Mouse (Mus musculus) limb, embryonic 14.5 days (tissue): ENCODE measurements around the gene Iqgap1. TPM values are rescaled to one million over a fixed set of nuclear protein-coding genes. Genes with fewer than 3 reads are reported as not detected.

Experiments used
- ATAC-seq: fragments of 200-750 bp; cut with Nextera tagmentation; 2 replicates; pipeline ENCODE4 v1.8.0; 2017; ENCODE audit warnings: low read depth, moderate number of reproducible peaks, moderate TSS enrichment; ENCODE audit not compliant: low FRiP score
- DNase-seq: peaks from one replicate; pipeline ENCODE4 v3.0.0-alpha.2; 2015; ENCODE audit warnings: low spot score
- H3K27ac ChIP-seq: fragments of 300-500 bp; sonication (generic); replicated peaks from 2 replicates; pipeline ENCODE4 v1.5.1; 2014; ENCODE audit warnings: low read depth, mild to moderate bottlenecking, low read length, moderate library complexity, mixed read lengths
- H3K27me3 ChIP-seq: fragments of 300-500 bp; sonication (generic); 2 replicates; pipeline ENCODE4 v1.6.1; 2014; ENCODE audit warnings: low read length, mixed read lengths; ENCODE audit not compliant: control insufficient read depth, insufficient read depth
- H3K36me3 ChIP-seq: fragments of 300-500 bp; sonication (generic); 2 replicates; pipeline ENCODE4 v1.6.1; 2014; ENCODE audit warnings: mild to moderate bottlenecking, low read length, moderate library complexity, mixed read lengths; ENCODE audit not compliant: control insufficient read depth, insufficient read depth
- H3K4me1 ChIP-seq: fragments of 300-500 bp; sonication (generic); 2 replicates; pipeline ENCODE4 v1.6.1; 2014; ENCODE audit warnings: antibody characterized with exemption, low read length, mixed read lengths; ENCODE audit not compliant: control insufficient read depth, insufficient read depth
- H3K4me2 ChIP-seq: fragments of 300-500 bp; sonication (generic); replicated peaks from 2 replicates; pipeline ENCODE4 v1.6.1; 2014; ENCODE audit warnings: low read depth, mild to moderate bottlenecking, low read length, moderate library complexity; ENCODE audit not compliant: severe bottlenecking
- H3K4me3 ChIP-seq: fragments of 300-500 bp; sonication (generic); replicated peaks from 2 replicates; pipeline ENCODE4 v1.5.1; 2014; ENCODE audit warnings: low read length
- H3K9ac ChIP-seq: fragments of 300-500 bp; sonication (generic); 2 replicates; pipeline ENCODE4 v1.6.1; 2014; ENCODE audit warnings: mild to moderate bottlenecking, low read depth, low read length, moderate library complexity; ENCODE audit not compliant: severe bottlenecking
- H3K9me3 ChIP-seq: fragments of 300-500 bp; sonication (generic); 2 replicates; pipeline ENCODE4 v1.6.1; 2016; ENCODE audit warnings: low read length; ENCODE audit not compliant: control insufficient read depth
- POLR2A ChIP-seq: fragments of 200-500 bp; IDR thresholded peaks from 2 replicates; pipeline ENCODE4 v1.8.0; 2012; ENCODE audit warnings: inconsistent platforms, mild to moderate bottlenecking, moderate library complexity, borderline replicate concordance; ENCODE audit not compliant: insufficient read depth, insufficient read length; ENCODE audit errors: extremely low read depth
- WGBS: fragments of 180-500 bp; shearing (Covaris S2); extraction: QIAGEN DNeasy Blood & Tissue Kit; methylation state at CpG from one replicate; pipeline ENCODE4 v1.1.7; 2014; 5-methylcytosine and 5-hydroxymethylcytosine counted together
- polyA plus RNA-seq, 2 experiments: library from polyadenylated mRNA; depleted of rRNA in 1 of 2; stranded (reverse) in 1 of 2; unstranded in 1 of 2; fragments of >200 nt; fragmentation: Nextera tagmentation in 1 of 2; extraction: Ambion mirVana in 1 of 2; gene quantifications; 2 replicates each; pipeline versions ENCODE4 v1.2.1 to v1.2.3; 2012 to 2014

The Iqgap1 gene
- polyA plus RNA-seq, 2 experiments, result 43.9 to 93.2 TPM

- no peak for TF ChIP-seq POLR2A
- Histone ChIP-seq H3K4me1 (no peaks in the 10 kb centered on the region), H3K36me3 (peaks cover 14% of the 10 kb centered on the region; the same call in 1 of the 2 replicates), H3K4me2 (no peak overlapping the region), H3K9ac (no peak overlapping the region), H3K9me3 (no peaks in the 10 kb centered on the region), H3K4me3 (no peak overlapping the region), H3K27ac (no peak overlapping the region), H3K27me3 (no peaks in the 10 kb centered on the region)
- DNase-seq, result no peak
- no peak for ATAC-seq
- 65% methylated on average over 3 of the region's 3 CpGs for WGBS
Observed at GRCm38 (mm10) chr7:80766072-80766471, 59.7 kb downstream of the Iqgap1 start.

GRCm38 (mm10) chr7:80763864-80764437, 61.8 kb downstream of the Iqgap1 start:
- H3K27ac ChIP-seq, result no peak overlapping the region
- no peak overlapping the region for H3K4me2 ChIP-seq
- H3K9ac ChIP-seq, result no peak overlapping the region
- 72% methylated on average over 7 of the region's 7 CpGs for WGBS
- TF ChIP-seq POLR2A, result no peak
- H3K4me1 ChIP-seq, result no peaks in the 10 kb centered on the region
- peaks cover 18% of the 10 kb centered on the region; the same call in 1 of the 2 replicates for H3K36me3 ChIP-seq
- no peak overlapping the region for H3K4me3 ChIP-seq
- ATAC-seq (no peak), DNase-seq (no peak)
- H3K9me3 ChIP-seq, result no peaks in the 10 kb centered on the region
- H3K27me3 ChIP-seq, result no peaks in the 10 kb centered on the region

DNA sequence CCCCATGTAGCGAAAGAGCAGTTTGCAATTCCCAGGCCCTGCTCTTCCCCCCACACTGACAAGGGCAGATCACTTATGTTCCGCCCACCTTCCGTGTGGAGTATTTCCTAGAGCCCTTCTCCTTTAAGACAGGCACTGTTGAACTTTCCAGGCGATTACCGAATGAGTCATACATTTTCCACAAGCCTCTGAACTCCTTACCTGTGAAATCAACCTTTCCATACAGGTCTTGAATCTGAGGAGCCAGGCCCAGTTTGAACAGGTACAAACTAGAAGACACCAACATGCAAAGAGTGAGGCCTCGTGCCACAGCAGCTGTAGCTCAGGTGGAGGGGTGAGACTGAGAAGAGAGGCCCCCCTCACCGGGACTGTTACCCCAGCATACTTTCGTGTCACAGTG, 63.5 kb downstream of the Iqgap1 start:
- no peak for DNase-seq

GRCm38 (mm10) chr7:80754086-80754485, 71.7 kb downstream of the Iqgap1 start:
- no peaks in the 10 kb centered on the region for H3K9me3 ChIP-seq
- H3K27me3 ChIP-seq, result no peaks in the 10 kb centered on the region
- H3K36me3 ChIP-seq, result peaks cover 63% of the 10 kb centered on the region
- H3K4me1 ChIP-seq, result no peaks in the 10 kb centered on the region; the same call in 1 of the 2 replicates
- WGBS, result 90% methylated on average over 2 of the region's 2 CpGs
- no peak overlapping the region for H3K4me2 ChIP-seq
- no peak overlapping the region; the same call in 1 of the 2 replicates for H3K27ac ChIP-seq
- ATAC-seq, result no peak
- no peak for DNase-seq
- TF ChIP-seq POLR2A, result no peak
- H3K4me3 ChIP-seq, result no peak overlapping the region
- H3K9ac ChIP-seq, result no peak overlapping the region

More for the DNA sequence above, 63.5 kb downstream of the Iqgap1 start:
- WGBS, result 66% methylated on average over 8 of the region's 8 CpGs
- Histone ChIP-seq H3K36me3 (peaks cover 25% of the 10 kb centered on the region), H3K4me1 (no peaks in the 10 kb centered on the region), H3K27me3 (no peaks in the 10 kb centered on the region), H3K4me3 (no peak overlapping the region), H3K9ac (no peak overlapping the region), H3K9me3 (no peaks in the 10 kb centered on the region), H3K4me2 (no peak overlapping the region), H3K27ac (no peak overlapping the region)
- TF ChIP-seq POLR2A, result no peak
- ATAC-seq, result no peak

DNA sequence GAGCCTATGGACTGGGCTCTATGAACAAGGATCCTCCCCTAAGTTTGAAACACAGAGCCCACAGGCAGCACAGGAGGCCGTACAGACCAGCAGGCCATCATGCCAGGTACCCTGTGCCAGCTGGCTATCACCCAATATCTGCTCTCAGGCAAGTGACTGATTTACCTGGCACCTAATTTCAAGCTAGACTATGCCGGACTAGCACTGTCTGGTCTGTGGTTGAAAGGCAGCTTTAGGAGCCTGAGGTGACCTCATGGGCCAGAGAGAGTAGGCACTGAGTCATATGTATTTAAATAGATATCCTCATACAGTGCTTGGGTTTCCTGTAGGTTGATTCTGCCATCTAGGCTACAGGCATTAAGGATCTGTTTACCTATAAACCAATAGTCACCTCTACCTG, 72.2 kb downstream of the Iqgap1 start:
- no peak overlapping the region for H3K4me2 ChIP-seq
- ATAC-seq, result no peak
- H3K9me3 ChIP-seq, result no peaks in the 10 kb centered on the region
- no peak overlapping the region; the same call in 1 of the 2 replicates for H3K27ac ChIP-seq
- 69% methylated on average over 2 of the region's 2 CpGs for WGBS
- no peak overlapping the region for H3K9ac ChIP-seq
- no peak for TF ChIP-seq POLR2A
- peaks cover 63% of the 10 kb centered on the region for H3K36me3 ChIP-seq
- no peak for DNase-seq
- H3K4me1 ChIP-seq, result no peaks in the 10 kb centered on the region; the same call in 1 of the 2 replicates
- H3K27me3 ChIP-seq, result no peaks in the 10 kb centered on the region
- H3K4me3 ChIP-seq, result no peak overlapping the region
